Mouse (Mus musculus): Measurements from ENCODE around the gene Gm28845.
"Not testable (repeated sequence)": the region's sequence is repeated elsewhere in the genome, so short reads cannot be mapped to it uniquely, and the experiment has no call there.

GRCm38 (mm10) chr1:65050952-65051351, 68.4 kb downstream of the Gm28845 start, which contains the start of gene Cryge:
- TF ChIP-seq CTCF, EP300 (IDR thresholded peaks at IDR 0.05; ENCODE audit: low read depth): not testable (repeated sequence)

Measured in liver, embryonic 14.5 days (tissue).